Mouse (Mus musculus): ENCODE measurements around the gene Gm28230. TPM values are rescaled to one million over a fixed set of nuclear protein-coding genes. Genes with fewer than 3 reads are reported as not detected.

Gene Gm28230
- polyA plus RNA-seq, 1 experiment from 2014 or later, result 1.5 TPM

GRCm38 (mm10) chr2:74740311-74741091 lies 14.0 kb downstream of the Gm28230 start:
- H3K27me3 ChIP-seq, result peaks cover 89% of the 10 kb centered on the region
- peaks cover 42% of the 10 kb centered on the region for H3K4me1 ChIP-seq (replicated peaks)
- ATAC-seq (ENCODE audit: low FRiP score), result no peak
- H3K4me2 ChIP-seq, result peak overlapping the region; percentile 83
- peaks cover 10% of the 10 kb centered on the region; the same call in 1 of the 2 replicates for H3K36me3 ChIP-seq
- peak overlapping the region; percentile 51 for H3K4me3 ChIP-seq
- WGBS, result under 1% methylated on average over 43 of the region's 43 CpGs
- no peaks in the 10 kb centered on the region for H3K9me3 ChIP-seq
- peak overlapping the region; percentile 96 for H3K9ac ChIP-seq
- peak overlapping the region; percentile 99 for H3K27ac ChIP-seq

- H3K27ac ChIP-seq, result peak overlapping the region; percentile 99
- peak overlapping the region; percentile 83 for H3K4me2 ChIP-seq
- peak overlapping the region; percentile 60 for H3K9ac ChIP-seq
- peak overlapping the region; percentile 8; the same call in 1 of the 2 replicates for H3K4me3 ChIP-seq
- H3K9me3 ChIP-seq, result no peaks in the 10 kb centered on the region
- peaks cover 11% of the 10 kb centered on the region for H3K36me3 ChIP-seq
- no peak for ATAC-seq (ENCODE audit: low FRiP score)
- H3K27me3 ChIP-seq, result peaks cover 89% of the 10 kb centered on the region
- peaks cover 48% of the 10 kb centered on the region for H3K4me1 ChIP-seq (replicated peaks)
- 19% methylated on average over 2 of the region's 3 CpGs for WGBS
Observed at GRCm38 (mm10) chr2:74741252-74741978, 14.9 kb downstream of the Gm28230 start.

- Histone ChIP-seq H3K27ac (peak overlapping the region; percentile 99), H3K36me3 (peaks cover 17% of the 10 kb centered on the region), H3K9ac (peak overlapping the region; percentile 60), H3K9me3 (no peaks in the 10 kb centered on the region), H3K4me2 (peak overlapping the region; percentile 83), H3K4me3 (peak overlapping the region; percentile 8; the same call in 1 of the 2 replicates), H3K27me3 (peaks cover 94% of the 10 kb centered on the region), H3K4me1 (replicated peaks) (peaks cover 53% of the 10 kb centered on the region)
- no peak for ATAC-seq (ENCODE audit: low FRiP score)
Observed at GRCm38 (mm10) chr2:74741979-74742277, 15.4 kb downstream of the Gm28230 start.

GRCm38 (mm10) chr2:74745540-74746297 lies 19.2 kb downstream of the Gm28230 start:
- H3K9ac ChIP-seq, result peak overlapping the region; percentile 94
- peaks cover 74% of the 10 kb centered on the region for H3K27me3 ChIP-seq
- peak overlapping the region; percentile 71 for H3K4me2 ChIP-seq
- 2% methylated on average over 6 of the region's 6 CpGs for WGBS
- no peaks in the 10 kb centered on the region for H3K9me3 ChIP-seq
- peaks cover 15% of the 10 kb centered on the region for H3K36me3 ChIP-seq
- no peak for ATAC-seq (ENCODE audit: low FRiP score)
- peak overlapping the region; percentile 50 for H3K4me3 ChIP-seq
- peaks cover 62% of the 10 kb centered on the region for H3K4me1 ChIP-seq (replicated peaks)
- peak overlapping the region; percentile 98 for H3K27ac ChIP-seq

GRCm38 (mm10) chr2:74746298-74746921 lies 19.9 kb downstream of the Gm28230 start:
- Histone ChIP-seq H3K9ac (peak overlapping the region; percentile 94), H3K4me3 (peak overlapping the region; percentile 50), H3K36me3 (peaks cover 15% of the 10 kb centered on the region), H3K27ac (peak overlapping the region; percentile 98), H3K27me3 (peaks cover 76% of the 10 kb centered on the region), H3K4me2 (peak overlapping the region; percentile 71), H3K4me1 (replicated peaks) (peaks cover 65% of the 10 kb centered on the region), H3K9me3 (no peaks in the 10 kb centered on the region)
- WGBS, result under 1% methylated on average over 58 of the region's 58 CpGs
- no peak for ATAC-seq (ENCODE audit: low FRiP score)

GRCm38 (mm10) chr2:74747006-74747405 lies 20.5 kb downstream of the Gm28230 start:
- no peaks in the 10 kb centered on the region for H3K9me3 ChIP-seq
- peaks cover 15% of the 10 kb centered on the region for H3K36me3 ChIP-seq
- H3K4me2 ChIP-seq, result peak overlapping the region; percentile 71
- no peak for ATAC-seq (ENCODE audit: low FRiP score)
- peak overlapping the region; percentile 50 for H3K4me3 ChIP-seq
- peak overlapping the region; percentile 98 for H3K27ac ChIP-seq
- WGBS, result under 1% methylated on average over 24 of the region's 24 CpGs
- H3K9ac ChIP-seq, result peak overlapping the region; percentile 94
- peaks cover 65% of the 10 kb centered on the region for H3K4me1 ChIP-seq (replicated peaks)
- peaks cover 76% of the 10 kb centered on the region for H3K27me3 ChIP-seq

GRCm38 (mm10) chr2:74747661-74748141 lies 21.2 kb downstream of the Gm28230 start:
- no peak for ATAC-seq (ENCODE audit: low FRiP score)
- peak overlapping the region; percentile 94 for H3K9ac ChIP-seq
- H3K4me2 ChIP-seq, result peak overlapping the region; percentile 71
- H3K27me3 ChIP-seq, result peaks cover 73% of the 10 kb centered on the region
- no peaks in the 10 kb centered on the region for H3K9me3 ChIP-seq
- peaks cover 15% of the 10 kb centered on the region for H3K36me3 ChIP-seq
- 1% methylated on average over 11 of the region's 11 CpGs for WGBS
- H3K4me3 ChIP-seq, result peak overlapping the region; percentile 50
- H3K27ac ChIP-seq, result peak overlapping the region; percentile 98
- peaks cover 71% of the 10 kb centered on the region for H3K4me1 ChIP-seq (replicated peaks)

GRCm38 (mm10) chr2:74748436-74748995 lies 22.0 kb downstream of the Gm28230 start:
- Histone ChIP-seq H3K27ac (peak overlapping the region; percentile 98), H3K4me3 (peak overlapping the region; percentile 50), H3K27me3 (peaks cover 75% of the 10 kb centered on the region), H3K36me3 (peaks cover 15% of the 10 kb centered on the region), H3K9ac (peak overlapping the region; percentile 94), H3K4me2 (peak overlapping the region; percentile 71), H3K9me3 (no peaks in the 10 kb centered on the region), H3K4me1 (replicated peaks) (peaks cover 79% of the 10 kb centered on the region)
- WGBS, result 3% methylated on average over 9 of the region's 9 CpGs
- no peak for ATAC-seq (ENCODE audit: low FRiP score)

GRCm38 (mm10) chr2:74749337-74750121 lies 23.0 kb downstream of the Gm28230 start:
- H3K27ac ChIP-seq, result peak overlapping the region; percentile 98
- peaks cover 7% of the 10 kb centered on the region; the same call in 1 of the 2 replicates for H3K36me3 ChIP-seq
- peaks cover 75% of the 10 kb centered on the region for H3K27me3 ChIP-seq
- peak overlapping the region; percentile 50 for H3K4me3 ChIP-seq
- under 1% methylated on average over 46 of the region's 47 CpGs for WGBS
- H3K9ac ChIP-seq, result peak overlapping the region; percentile 94
- peaks cover 71% of the 10 kb centered on the region for H3K4me1 ChIP-seq (replicated peaks)
- peak; percentile 81 for ATAC-seq (ENCODE audit: low FRiP score)
- H3K4me2 ChIP-seq, result peak overlapping the region; percentile 71
- H3K9me3 ChIP-seq, result no peaks in the 10 kb centered on the region

GRCm38 (mm10) chr2:74750731-74751250 lies 24.3 kb downstream of the Gm28230 start:
- Histone ChIP-seq H3K27me3 (peaks cover 72% of the 10 kb centered on the region), H3K4me1 (replicated peaks) (peaks cover 58% of the 10 kb centered on the region), H3K27ac (peak overlapping the region; percentile 98), H3K36me3 (peaks cover 7% of the 10 kb centered on the region; the same call in 1 of the 2 replicates), H3K4me3 (peak overlapping the region; percentile 50), H3K9me3 (no peaks in the 10 kb centered on the region), H3K4me2 (peak overlapping the region; percentile 71), H3K9ac (peak overlapping the region; percentile 94)
- WGBS, result 17% methylated on average over 5 of the region's 5 CpGs
- no peak for ATAC-seq (ENCODE audit: low FRiP score)

All from hindbrain, embryonic 13.5 days (tissue).